Mouse (Mus musculus): ENCODE measurements around the gene Gm1330.
"Not testable (repeated sequence)": the region's sequence is repeated elsewhere in the genome, so short reads cannot be mapped to it uniquely, and the experiment has no call there.

Gene Gm1330

GRCm38 (mm10) chr2:149003151-149003550, at the start of gene Gm1330:
TSS of gene Gm1330 (minus strand) at chr2:149003251.
- no peak for DNase-seq (ENCODE audit: low read depth, low spot score)

GRCm38 (mm10) chr2:149017137-149017536, 14.1 kb upstream of the Gm1330 start, which contains the start of gene Gm10750:
TSS of gene Gm10750 (minus strand) at chr2:149017237.
- DNase-seq (ENCODE audit: low read depth, low spot score), result not testable (repeated sequence)

GRCm38 (mm10) chr2:149004826-149005225, 1.8 kb upstream of the Gm1330 start:
- DNase-seq (ENCODE audit: low read depth, low spot score), result no peak

- no peak for DNase-seq (ENCODE audit: low read depth, low spot score)
Observed at GRCm38 (mm10) chr2:148995133-148995532, 7.9 kb downstream of the Gm1330 start.
